Mouse (Mus musculus) small intestine, adult 2 months (tissue): ENCODE results near the gene Txnip. TPM values are rescaled to one million over a fixed set of nuclear protein-coding genes. Genes with fewer than 3 reads are reported as not detected.

Experiments used
- H3K27ac ChIP-seq: fragments of 200-500 bp; 2 replicates; pipeline ENCODE4 v1.5.1; 2012; ENCODE audit warnings: low read depth, low read length, control low read depth, inconsistent platforms; ENCODE audit not compliant: insufficient read depth
- H3K27me3 ChIP-seq: fragments of 200-500 bp; 2 replicates; pipeline ENCODE4 v1.6.1; 2012; ENCODE audit warnings: mild to moderate bottlenecking, moderate library complexity, low read length, inconsistent platforms; ENCODE audit not compliant: control insufficient read depth, insufficient read depth
- H3K36me3 ChIP-seq: fragments of 200-500 bp; 2 replicates; pipeline ENCODE4 v1.6.1; 2012; ENCODE audit warnings: mild to moderate bottlenecking, low read length, control low read depth, inconsistent platforms; ENCODE audit not compliant: control insufficient read depth, insufficient read depth
- H3K4me1 ChIP-seq: fragments of 200-500 bp; 2 replicates; pipeline ENCODE4 v1.6.1; 2012; ENCODE audit warnings: low read length, inconsistent platforms, mixed read lengths; ENCODE audit not compliant: control insufficient read depth, insufficient read depth, insufficient read length
- H3K4me3 ChIP-seq: fragments of 200-500 bp; 2 replicates; pipeline ENCODE4 v1.5.1; 2012; ENCODE audit warnings: low read depth, mild to moderate bottlenecking, control low read depth, inconsistent platforms, low read length, moderate library complexity
- CTCF ChIP-seq: fragments of 200-500 bp; IDR thresholded peaks from 2 replicates; pipeline ENCODE4 v1.5.1; 2012; ENCODE audit warnings: low read depth, mild to moderate bottlenecking, control low read depth, inconsistent platforms, low read length, moderate library complexity, mixed read lengths; ENCODE audit not compliant: insufficient replicate concordance, insufficient read length; ENCODE audit errors: extremely low read depth
- POLR2A ChIP-seq: fragments of 200-500 bp; IDR thresholded peaks from 2 replicates; pipeline ENCODE4 v1.6.1; 2012; ENCODE audit warnings: low read depth, mild to moderate bottlenecking, control low read depth, inconsistent platforms, low read length, moderate library complexity
- WGBS: fragments of 180-500 bp; shearing (Covaris S2); methylation state at CpG from one replicate; pipeline ENCODE4 v1.1.7; 2018; 5-methylcytosine and 5-hydroxymethylcytosine counted together
- polyA plus RNA-seq: library from polyadenylated mRNA; depleted of rRNA; stranded (reverse); fragments of >200 nt; gene quantifications from 2 replicates; pipeline ENCODE4 v1.2.3, GENCODE M21; 2012

The Txnip gene
- polyA plus RNA-seq, 1 experiment: 384 TPM

DNA sequence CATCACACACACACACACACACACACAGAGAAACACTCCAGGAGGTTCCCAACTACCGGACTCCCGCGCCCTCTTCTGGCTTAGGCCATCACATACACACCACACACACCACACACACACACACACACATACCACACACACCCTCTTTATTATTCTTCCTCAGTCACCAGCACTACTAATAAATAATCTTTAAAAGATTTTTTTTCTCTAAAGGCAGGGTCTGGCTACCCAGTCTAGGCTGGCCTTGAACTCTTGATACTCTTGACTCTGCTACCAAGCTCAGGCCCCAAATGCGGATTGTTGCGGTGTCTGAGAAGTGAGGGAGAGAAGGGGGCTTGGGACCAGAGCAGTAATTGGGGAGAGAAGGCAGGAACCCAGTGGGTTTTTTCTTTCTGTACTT, 37.1 kb downstream of the Txnip start:
- H3K4me3 ChIP-seq: no peak overlapping the region
- H3K36me3 ChIP-seq: no peaks in the 10 kb centered on the region; the same call in 1 of the 2 replicates
- H3K4me1 ChIP-seq: peaks cover 11% of the 10 kb centered on the region; the same call in 1 of the 2 replicates
- WGBS: 79% methylated on average over 5 of the region's 5 CpGs
- peaks cover 32% of the 10 kb centered on the region for H3K27me3 ChIP-seq
- no peak overlapping the region for H3K27ac ChIP-seq
- TF ChIP-seq CTCF: no peak

DNA sequence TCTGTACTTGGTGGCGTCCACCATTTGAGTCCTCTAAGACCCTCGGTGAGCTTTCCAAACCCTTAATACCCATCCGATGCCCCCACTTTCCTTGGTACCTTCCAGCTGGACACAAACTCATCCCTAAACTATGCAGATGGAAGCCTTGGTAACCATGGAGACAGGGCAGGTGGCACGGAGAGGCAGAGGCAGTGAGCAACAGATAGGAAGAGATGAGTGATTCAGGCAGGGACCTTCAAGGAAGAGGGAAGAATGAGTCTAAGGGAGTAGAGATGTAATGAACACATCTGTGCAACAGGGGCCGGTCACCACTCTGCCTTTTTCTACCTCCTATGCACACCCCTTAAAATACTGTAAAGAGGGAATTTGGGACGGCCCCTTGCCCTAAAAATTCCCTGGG, 37.9 kb downstream of the Txnip start:
- no peak for TF ChIP-seq POLR2A
- no peak for TF ChIP-seq CTCF
- no peak overlapping the region for H3K27ac ChIP-seq
- H3K4me3 ChIP-seq: no peak overlapping the region
- peaks cover 11% of the 10 kb centered on the region; the same call in 1 of the 2 replicates for H3K4me1 ChIP-seq
- WGBS: 29% methylated on average over 6 of the region's 6 CpGs
- peaks cover 34% of the 10 kb centered on the region for H3K27me3 ChIP-seq
- H3K36me3 ChIP-seq: no peaks in the 10 kb centered on the region; the same call in 1 of the 2 replicates

DNA sequence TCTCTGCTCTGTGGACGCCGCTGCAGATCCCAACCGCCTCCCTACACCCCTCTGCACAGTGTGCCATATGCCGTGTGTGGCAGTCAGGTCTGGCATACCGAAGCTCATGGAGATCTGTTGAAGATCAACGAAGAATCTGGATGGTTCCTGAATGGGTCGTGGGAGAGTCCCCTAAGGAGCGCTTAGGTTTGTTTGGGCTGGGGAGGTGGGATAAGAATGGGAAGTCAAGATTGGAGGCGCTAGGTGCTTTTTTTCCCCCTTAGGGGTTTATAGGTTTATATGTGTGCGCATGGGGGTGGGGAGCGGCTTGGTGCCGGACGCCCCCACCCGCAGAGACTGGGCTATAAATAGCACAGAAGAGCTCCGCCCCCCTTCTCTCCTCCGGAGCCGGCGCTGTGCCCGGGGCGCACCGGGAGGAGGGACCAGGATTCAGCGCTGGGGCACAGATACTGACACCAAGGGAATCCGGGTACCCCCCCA, 38.5 kb downstream of the Txnip start, which contains the start of gene Ankrd34a:
Gene Ankrd34a, plus strand, starts transcription at position 409 of the 480 bp plus-strand sequence.
- peaks cover 11% of the 10 kb centered on the region; the same call in 1 of the 2 replicates for H3K4me1 ChIP-seq
- H3K27ac ChIP-seq: no peak within 1 kb of the TSS
- TF ChIP-seq CTCF: no peak
- TF ChIP-seq POLR2A: no peak
- 4% methylated on average over 21 of the region's 23 CpGs for WGBS
- H3K4me3 ChIP-seq: peak within 1 kb of the TSS; percentile 45
- H3K27me3 ChIP-seq: peaks cover 40% of the 10 kb centered on the region
- H3K36me3 ChIP-seq: no peaks in the 10 kb centered on the region

DNA sequence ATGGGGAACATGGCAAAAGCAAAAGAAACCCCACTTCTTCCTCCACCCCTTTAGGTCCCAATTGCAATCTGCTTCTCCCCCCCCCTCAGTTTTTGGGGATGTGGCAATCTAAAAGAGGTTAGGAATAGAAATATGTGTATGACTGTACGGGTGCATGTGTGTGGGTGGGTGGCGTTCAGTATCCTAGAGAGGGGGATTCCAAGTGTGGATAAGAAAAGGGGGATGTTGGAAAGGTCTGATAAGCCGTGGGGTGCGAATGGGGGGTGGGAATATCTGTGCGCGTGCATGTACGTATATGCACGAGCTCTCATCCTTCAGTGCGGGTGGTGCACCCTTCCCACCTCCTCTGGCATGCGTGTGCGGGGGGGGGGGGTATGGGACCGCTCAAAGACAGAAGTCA, 39.1 kb downstream of the Txnip start:
- Histone ChIP-seq H3K27me3 (peaks cover 42% of the 10 kb centered on the region), H3K4me3 (peak overlapping the region; percentile 45), H3K4me1 (peaks cover 11% of the 10 kb centered on the region; the same call in 1 of the 2 replicates), H3K27ac (no peak overlapping the region), H3K36me3 (no peaks in the 10 kb centered on the region)
- WGBS: 2% methylated on average over 12 of the region's 12 CpGs
- no peak for TF ChIP-seq POLR2A
- TF ChIP-seq CTCF: no peak

DNA sequence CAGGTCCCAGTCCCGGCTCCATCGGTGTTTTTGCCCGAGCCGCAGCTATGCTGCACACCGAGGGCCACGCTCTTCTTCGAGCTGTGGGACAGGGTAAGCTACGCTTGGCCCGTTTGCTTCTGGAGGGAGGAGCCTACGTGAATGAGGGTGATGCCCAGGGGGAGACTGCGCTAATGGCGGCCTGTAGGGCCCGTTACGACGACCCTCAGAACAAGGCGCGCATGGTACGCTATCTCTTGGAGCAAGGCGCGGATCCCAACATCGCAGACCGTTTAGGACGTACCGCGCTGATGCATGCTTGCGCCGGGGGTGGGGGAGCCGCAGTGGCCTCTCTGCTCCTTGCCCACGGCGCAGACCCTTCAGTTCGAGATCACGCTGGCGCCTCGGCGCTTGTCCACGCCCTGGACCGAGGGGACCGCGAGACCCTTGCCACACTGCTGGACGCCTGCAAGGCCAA, 39.7 kb downstream of the Txnip start:
- 1% methylated on average over 40 of the region's 40 CpGs for WGBS
- Histone ChIP-seq H3K4me1 (peaks cover 11% of the 10 kb centered on the region; the same call in 1 of the 2 replicates), H3K27ac (no peak overlapping the region), H3K4me3 (peak overlapping the region; percentile 45), H3K27me3 (peaks cover 47% of the 10 kb centered on the region), H3K36me3 (no peaks in the 10 kb centered on the region)
- TF ChIP-seq CTCF: no peak
- no peak for TF ChIP-seq POLR2A

DNA sequence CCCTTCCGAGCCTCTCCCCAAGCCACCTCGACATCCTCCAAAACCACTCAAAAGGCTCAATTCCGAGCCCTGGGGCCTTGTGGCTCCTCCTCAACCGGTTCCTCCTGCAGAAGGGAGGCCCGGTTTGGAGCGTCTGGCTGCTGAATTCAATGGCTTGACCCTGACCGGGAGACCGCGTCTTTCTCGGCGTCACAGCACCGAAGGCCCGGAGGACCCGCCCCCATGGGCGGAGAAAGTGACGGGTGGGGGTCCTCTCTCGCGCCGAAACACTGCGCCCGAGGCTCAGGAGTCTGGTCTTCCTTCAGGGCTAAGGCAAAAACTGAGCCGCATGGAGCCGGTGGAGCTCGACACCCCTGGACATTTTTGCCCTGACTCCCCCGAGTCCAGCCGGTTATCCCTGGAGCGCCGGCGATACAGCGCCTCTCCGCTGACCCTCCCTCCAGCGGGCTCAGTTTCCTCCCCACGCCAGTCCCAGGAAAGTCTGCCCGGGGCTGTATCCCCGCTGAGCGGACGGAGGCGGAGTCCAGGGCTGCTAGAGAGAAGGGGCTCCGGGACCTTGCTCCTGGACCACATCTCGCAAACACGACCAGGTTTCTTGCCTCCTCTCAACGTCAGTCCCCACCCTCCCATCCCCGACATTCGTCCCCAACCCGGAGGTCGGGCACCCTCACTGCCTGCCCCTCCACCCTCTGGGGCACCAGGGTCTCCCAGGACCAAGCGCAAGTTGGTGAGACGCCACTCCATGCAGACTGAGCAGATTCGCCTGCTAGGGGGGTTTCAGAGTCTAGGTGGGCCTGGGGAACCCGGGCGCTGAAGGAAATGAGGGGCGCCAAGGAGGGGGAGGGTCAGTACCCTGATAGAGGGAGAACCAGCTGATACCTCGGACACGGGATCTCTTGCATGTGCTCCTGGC, 40.7 kb downstream of the Txnip start:
- no peak overlapping the region for H3K27ac ChIP-seq
- TF ChIP-seq POLR2A (no peak; the same call in 1 of the 2 replicates), CTCF (no peak)

DNA sequence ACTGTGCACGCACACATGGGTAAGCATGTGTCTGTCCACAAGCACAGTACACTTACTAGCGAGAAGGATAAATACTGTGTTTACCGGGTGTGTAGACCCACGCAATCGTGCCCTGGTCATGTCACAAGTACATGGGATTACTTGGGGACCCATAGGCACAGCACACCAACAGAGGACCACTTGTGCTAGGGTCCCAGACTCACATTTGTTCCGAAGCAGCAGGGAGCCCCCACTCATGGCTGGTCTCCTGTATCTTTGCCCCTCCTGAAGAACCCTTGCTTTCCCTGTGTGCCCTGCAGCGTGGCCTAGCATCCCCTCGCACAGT, 41.3 kb downstream of the Txnip start:
- Histone ChIP-seq H3K27me3 (peaks cover 47% of the 10 kb centered on the region), H3K4me1 (peaks cover 11% of the 10 kb centered on the region; the same call in 1 of the 2 replicates), H3K36me3 (no peaks in the 10 kb centered on the region), H3K4me3 (no peak overlapping the region), H3K27ac (no peak overlapping the region)
- TF ChIP-seq CTCF: no peak
- no peak for TF ChIP-seq POLR2A
- 60% methylated on average over 8 of the region's 8 CpGs for WGBS

More for the DNA sequence above, 40.7 kb downstream of the Txnip start:
- WGBS: 4% methylated on average over 54 of the region's 54 CpGs
- H3K36me3 ChIP-seq: no peaks in the 10 kb centered on the region
- peak overlapping the region; percentile 45 for H3K4me3 ChIP-seq
- H3K27me3 ChIP-seq: peaks cover 47% of the 10 kb centered on the region
- peaks cover 11% of the 10 kb centered on the region; the same call in 1 of the 2 replicates for H3K4me1 ChIP-seq
